Mouse (Mus musculus) CH12.LX (cell line): ENCODE data around the gene Ctla4. TPM values are rescaled to one million over a fixed set of nuclear protein-coding genes. Genes with fewer than 3 reads are reported as not detected.

Source experiments
- DNase-seq: peaks from one replicate; pipeline ENCODE4 v3.0.0-alpha.2; 2013; ENCODE audit errors: extremely low read depth
- H3K27ac ChIP-seq: 2 replicates; pipeline ENCODE4 v1.5.1; 2012; ENCODE audit warnings: low read depth, mild to moderate bottlenecking, control low read depth, moderate library complexity; ENCODE audit not compliant: insufficient read depth
- H3K27me3 ChIP-seq: replicated peaks from 2 replicates; pipeline ENCODE3; 2012; ENCODE audit warnings: inconsistent platforms
- H3K36me3 ChIP-seq, 2 experiments: replicated peaks in 1 of 2; 2 replicates each; pipeline versions ENCODE3 to v1.6.1; 2012; ENCODE audit warnings: inconsistent platforms in 1 of 2, low read length in 1 of 2, mild to moderate bottlenecking in 1 of 2, mixed read lengths in 1 of 2, moderate library complexity in 1 of 2; ENCODE audit not compliant: control insufficient read depth in 1 of 2, insufficient read depth in 1 of 2
- H3K4me1 ChIP-seq, 2 experiments: 2 replicates each; pipeline ENCODE4 v1.6.1; 2012; ENCODE audit warnings: inconsistent platforms in 1 of 2, moderate library complexity in 1 of 2; ENCODE audit not compliant: insufficient read depth in 2 of 2, control insufficient read depth in 1 of 2
- H3K4me2 ChIP-seq: 2 replicates; pipeline ENCODE4 v1.6.1; 2012; ENCODE audit warnings: low read depth, mild to moderate bottlenecking, control low read depth; ENCODE audit not compliant: poor library complexity, insufficient read depth, severe bottlenecking
- H3K4me3 ChIP-seq, 3 experiments: fragments of 150-350 bp in 1 of 3; sonication (generic) in 1 of 3; replicated peaks in 1 of 3; 2 replicates each; pipeline versions ENCODE3 to v1.5.1; 2011 to 2012; ENCODE audit warnings: low read depth in 2 of 3, low read length in 2 of 3, mild to moderate bottlenecking in 2 of 3, moderate library complexity in 2 of 3, control low read depth in 1 of 3, improper control_type of control experiment in 1 of 3, inconsistent platforms in 1 of 3, mixed read lengths in 1 of 3; ENCODE audit not compliant: poor library complexity in 1 of 3
- H3K79me2 ChIP-seq: replicated peaks from 2 replicates; pipeline ENCODE4 v1.6.1; 2012; ENCODE audit warnings: mild to moderate bottlenecking, moderate library complexity; ENCODE audit not compliant: control insufficient read depth, poor library complexity, insufficient read depth, severe bottlenecking; ENCODE audit errors: extremely low read depth
- H3K9ac ChIP-seq: 2 replicates; pipeline ENCODE4 v1.6.1; 2012; ENCODE audit warnings: low read depth, mild to moderate bottlenecking, control low read depth, moderate library complexity; ENCODE audit not compliant: insufficient read depth
- H3K9me3 ChIP-seq: replicated peaks from 2 replicates; pipeline ENCODE3; 2012; ENCODE audit warnings: low read length, inconsistent platforms, mixed read lengths
- BHLHE40 ChIP-seq: IDR thresholded peaks from 2 replicates; pipeline ENCODE4 v1.6.1; 2011; ENCODE audit warnings: mild to moderate bottlenecking, low read depth, low read length, improper control_type of control experiment
- CHD1 ChIP-seq: IDR thresholded peaks from 2 replicates; pipeline ENCODE4 v1.6.1; 2012; ENCODE audit warnings: low read depth, low read length, improper control_type of control experiment, inconsistent platforms
- EP300 ChIP-seq: IDR thresholded peaks from 2 replicates; pipeline ENCODE4 v1.6.1; 2011; ENCODE audit warnings: low read length, improper control_type of control experiment
- ETS1 ChIP-seq: conservative IDR thresholded peaks from 2 replicates; pipeline ENCODE4 v1.6.1; 2012; ENCODE audit warnings: low read depth, mild to moderate bottlenecking, inconsistent platforms, low read length, improper control_type of control experiment, moderate library complexity
- GABPA ChIP-seq: IDR thresholded peaks from 2 replicates; pipeline ENCODE4 v1.6.1; 2012; ENCODE audit warnings: low read depth, low read length, improper control_type of control experiment, inconsistent platforms; ENCODE audit not compliant: insufficient replicate concordance
- JUN ChIP-seq: IDR thresholded peaks from 2 replicates; pipeline ENCODE4 v1.6.1; 2011; ENCODE audit warnings: low read depth, mild to moderate bottlenecking, low read length, improper control_type of control experiment, moderate library complexity; ENCODE audit not compliant: insufficient read depth
- MAFK ChIP-seq: IDR thresholded peaks from 2 replicates; pipeline ENCODE4 v1.6.1; 2011; ENCODE audit warnings: low read length, improper control_type of control experiment; ENCODE audit not compliant: insufficient replicate concordance
- MEF2A ChIP-seq: IDR thresholded peaks from 2 replicates; pipeline ENCODE4 v1.6.1; 2014; ENCODE audit warnings: low read depth, mild to moderate bottlenecking, inconsistent platforms, low read length, improper control_type of control experiment, borderline replicate concordance
- MXI1 ChIP-seq: IDR thresholded peaks from 2 replicates; pipeline ENCODE4 v1.6.1; 2011; ENCODE audit warnings: mild to moderate bottlenecking, low read depth, low read length, improper control_type of control experiment
- MYC ChIP-seq: IDR thresholded peaks from 2 replicates; pipeline ENCODE4 v1.6.1; 2011; ENCODE audit warnings: low read depth, mild to moderate bottlenecking, improper control_type of control experiment, low read length
- POLR2AphosphoS2 ChIP-seq: IDR thresholded peaks from 2 replicates; pipeline ENCODE4 v1.6.1; 2011; ENCODE audit warnings: low read depth, low read length, improper control_type of control experiment
- TCF12 ChIP-seq: IDR thresholded peaks from 2 replicates; pipeline ENCODE4 v1.6.1; 2014; ENCODE audit warnings: low read depth, mild to moderate bottlenecking, inconsistent platforms, low read length, improper control_type of control experiment
- USF2 ChIP-seq: conservative IDR thresholded peaks from 2 replicates; pipeline ENCODE4 v1.6.1; 2011; ENCODE audit warnings: low read depth, low read length, improper control_type of control experiment
- ZC3H11A ChIP-seq: IDR thresholded peaks from 2 replicates; pipeline ENCODE4 v1.6.1; 2012; ENCODE audit warnings: low read depth, mild to moderate bottlenecking, inconsistent platforms, low read length, improper control_type of control experiment
- ZNF384 ChIP-seq: IDR thresholded peaks from 2 replicates; pipeline ENCODE4 v1.6.1; 2012; ENCODE audit warnings: low read depth, low read length, improper control_type of control experiment, inconsistent platforms
- dilution Hi-C: fragments of 300-500 bp; cut with MboI; formaldehyde crosslinking; loops from 2 replicates; pipeline ENCODE4 v1.14.3; 2020; ENCODE audit warnings: low sequenced_read_pairs; ENCODE audit not compliant: extremely low pct_unique_long_range_greater_than_20kb, extremely low pct_ligation_motif_present
- in situ Hi-C: fragments of 300-500 bp; cut with MboI; formaldehyde crosslinking; loops from 3 replicates; pipeline ENCODE4 v1.14.3; 2019; ENCODE audit warnings: low sequenced_read_pairs, low pct_ligation_motif_present, low pct_unique_long_range_greater_than_20kb, mixed read lengths
- polyA plus RNA-seq: library from polyadenylated mRNA; unstranded; fragments of >175 nt; gene quantifications from 2 replicates; pipeline ENCODE4 v1.2.1, GENCODE M21; 2012; ENCODE audit warnings: low read depth; ENCODE audit not compliant: insufficient read length
- total RNA-seq, 2 experiments: library from RNA; depleted of rRNA; stranded (reverse); fragments of 300-350 nt in 1 of 2; fragments of >200 nt in 1 of 2; gene quantifications; 2 replicates each; pipeline ENCODE4 v1.2.3; 2012 to 2014

Gene Ctla4
- total and polyA plus RNA-seq, 3 experiments, result 11.6 to 54.7 (median 53.7) TPM

GRCm38 (mm10) chr1:60952958-60953357, 66.2 kb downstream of the Ctla4 start:
- no peak overlapping the region for H3K27ac ChIP-seq
- no peaks in the 10 kb centered on the region for H3K27me3 ChIP-seq
- H3K4me3 ChIP-seq, result no peak overlapping the region
- H3K79me2 ChIP-seq, result no peaks in the 10 kb centered on the region
- in situ Hi-C loops, result loop anchor here (25.0 kb wide), 1 partner anchor 1066 kb away; no protein-coding TSS in a partner anchor
- H3K36me3 ChIP-seq, result no peaks in the 10 kb centered on the region
- H3K9ac ChIP-seq, result no peak overlapping the region
- peaks cover 0 to 20% of the 10 kb centered on the region in 2 experiments; a peak in 2 of 4 replicates for H3K4me1 ChIP-seq
- dilution Hi-C loops, result no loop called here
- no peak for TF ChIP-seq USF2
- no peak for TF ChIP-seq MEF2A
- TF ChIP-seq ZNF384, result no peak
- TF ChIP-seq EP300, result no peak
- no peak for TF ChIP-seq MAFK
- TF ChIP-seq POLR2AphosphoS2, result no peak
- TF ChIP-seq GABPA, result no peak
- H3K4me2 ChIP-seq, result no peak overlapping the region
- H3K9me3 ChIP-seq, result no peaks in the 10 kb centered on the region
- DNase-seq, result no peak

DNA sequence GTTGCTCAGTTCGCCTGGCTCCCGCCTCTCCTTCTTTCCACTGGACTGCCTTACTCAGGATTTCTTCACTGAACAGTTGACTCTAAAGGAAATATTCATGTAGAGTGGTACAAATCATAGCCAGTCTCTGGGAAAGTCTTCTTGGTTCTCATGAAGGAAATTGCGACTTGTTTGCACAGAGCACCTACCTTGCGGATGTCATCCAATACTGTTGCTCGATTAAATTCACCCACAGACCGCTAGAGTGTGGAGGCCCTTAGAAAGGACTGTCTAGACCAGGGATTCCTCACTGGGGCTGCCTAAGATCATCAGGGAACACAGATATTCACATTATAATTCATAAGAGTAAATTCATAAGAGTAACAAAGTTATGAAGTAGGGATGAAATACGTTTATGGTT, 66.9 kb downstream of the Ctla4 start:
- H3K9ac ChIP-seq, result no peak overlapping the region
- H3K4me2 ChIP-seq, result no peak overlapping the region
- no peaks in the 10 kb centered on the region for H3K36me3 ChIP-seq
- dilution Hi-C loops (no loop called here), in situ Hi-C loops (loop anchor here (25.0 kb wide), 1 partner anchor 1066 kb away; no protein-coding TSS in a partner anchor)
- no peaks in the 10 kb centered on the region for H3K27me3 ChIP-seq
- no peaks in the 10 kb centered on the region for H3K79me2 ChIP-seq
- no peak overlapping the region for H3K4me3 ChIP-seq
- no peak for DNase-seq
- TF ChIP-seq TCF12, result no peak
- no peak for TF ChIP-seq ETS1
- no peak for TF ChIP-seq POLR2AphosphoS2
- no peak for TF ChIP-seq BHLHE40
- no peak for TF ChIP-seq MYC
- no peak for TF ChIP-seq JUN
- no peak for TF ChIP-seq MXI1
- no peak for TF ChIP-seq ZC3H11A
- TF ChIP-seq CHD1, result no peak
- H3K27ac ChIP-seq, result no peak overlapping the region
- no peaks in the 10 kb centered on the region for H3K9me3 ChIP-seq
- H3K4me1 ChIP-seq, result peaks cover 0 to 20% of the 10 kb centered on the region in 2 experiments; a peak in 2 of 4 replicates
